14 mouse cellular contexts compared by ENCODE assay signal in genomic region chr14:120480927-120481326, GRCm38 (mm10). TPM values are rescaled to one million over a fixed set of nuclear protein-coding genes. Genes with fewer than 3 reads are reported as not detected.
A peak's percentile ranks its signal among the peaks of the same experiment; 100 is the strongest.
DNase-seq lines count a peak whose midpoint lies in the region; ATAC-seq and TF ChIP-seq lines count a peak whose summit lies in the region.
"Had no signal": no experiment of that assay in that cellular context is flagged by ENCODE, and none has a peak within 500 bp of the region (broad histone marks: within the 10 kb centered on the region; RNA-seq: fewer than 3 reads in every experiment).

No protein-coding gene starts in this region.

- WGBS in forebrain, embryonic 13.5 days: 97% methylated on average over 4 of the region's 4 CpGs
- WGBS in forebrain, embryonic 11.5 days: 93% methylated on average over 4 of the region's 4 CpGs
- WGBS in hindbrain, embryonic 14.5 days: 95% methylated on average over 4 of the region's 4 CpGs
- WGBS in hindbrain, embryonic 10.5 days: 90% methylated on average over 4 of the region's 4 CpGs
- WGBS in lung, postnatal 0 days: 92% methylated on average over 4 of the region's 4 CpGs
- whole genome bisulfite sequencing in lung, adult 2 months: 84% methylated on average over 4 of the region's 4 CpGs
- WGBS in olfactory bulb, adult 2 months: 78% methylated on average over 4 of the region's 4 CpGs

- H3K27ac ChIP-seq in forebrain, embryonic 13.5 days: no peak overlapping the region
- H3K27ac ChIP-seq in forebrain, embryonic 11.5 days (ENCODE audit: low read depth, low read length): no peak overlapping the region
- no peak overlapping the region for H3K27ac ChIP-seq in hindbrain, embryonic 14.5 days
- H3K27ac ChIP-seq in hindbrain, embryonic 10.5 days: no peak overlapping the region
- no peak overlapping the region for H3K27ac ChIP-seq in lung, postnatal 0 days (ENCODE audit: low read length)
- no peak overlapping the region for H3K27ac ChIP-seq in olfactory bulb, adult 2 months (ENCODE audit: insufficient read depth, low read depth, low read length)
- H3K27ac ChIP-seq: limb, embryonic 13.5 days had no signal

- H3K27me3 ChIP-seq in forebrain, embryonic 13.5 days: no peaks in the 10 kb centered on the region
- H3K27me3 ChIP-seq in forebrain, embryonic 11.5 days (ENCODE audit: control insufficient read depth, insufficient read depth, low read length): no peaks in the 10 kb centered on the region
- no peaks in the 10 kb centered on the region for H3K27me3 ChIP-seq in hindbrain, embryonic 14.5 days (ENCODE audit: control insufficient read depth, insufficient read depth, low read length)
- H3K27me3 ChIP-seq in hindbrain, embryonic 10.5 days (ENCODE audit: insufficient read depth, poor library complexity, severe bottlenecking): no peaks in the 10 kb centered on the region
- H3K27me3 ChIP-seq in lung, postnatal 0 days (replicated peaks; ENCODE audit: insufficient read depth, low read length): no peaks in the 10 kb centered on the region
- H3K27me3 ChIP-seq: limb, embryonic 13.5 days had no signal

- no peaks in the 10 kb centered on the region for H3K9me3 ChIP-seq in forebrain, embryonic 13.5 days (replicated peaks)
- no peaks in the 10 kb centered on the region for H3K9me3 ChIP-seq in forebrain, embryonic 11.5 days (ENCODE audit: control insufficient read depth, low read length)
- no peaks in the 10 kb centered on the region for H3K9me3 ChIP-seq in hindbrain, embryonic 14.5 days (ENCODE audit: control insufficient read depth, low read length)
- H3K9me3 ChIP-seq in hindbrain, embryonic 10.5 days: no peaks in the 10 kb centered on the region
- no peaks in the 10 kb centered on the region; the same call in 1 of the 2 replicates for H3K9me3 ChIP-seq in lung, postnatal 0 days (ENCODE audit: low read length)
- H3K9me3 ChIP-seq: G1E; limb, embryonic 13.5 days had no signal

- H3K4me2 ChIP-seq in forebrain, embryonic 13.5 days: 0 out of 2 replicates have a peak overlapping the region, but pooled peaks have one; percentile 2
- H3K4me2 ChIP-seq in forebrain, embryonic 11.5 days (ENCODE audit: low read depth, low read length, severe bottlenecking): no peak overlapping the region
- peak overlapping the region; percentile 64 for H3K4me2 ChIP-seq in hindbrain, embryonic 14.5 days (replicated peaks)
- peak overlapping the region; percentile 72 for H3K4me2 ChIP-seq in lung, postnatal 0 days (replicated peaks; ENCODE audit: low read depth, low read length)

- H3K4me3 ChIP-seq in forebrain, embryonic 13.5 days: no peak overlapping the region
- no peak overlapping the region for H3K4me3 ChIP-seq in forebrain, embryonic 11.5 days (ENCODE audit: low read depth, low read length)
- no peak overlapping the region for H3K4me3 ChIP-seq in hindbrain, embryonic 14.5 days (replicated peaks; ENCODE audit: low read length)
- H3K4me3 ChIP-seq in hindbrain, embryonic 10.5 days: no peak overlapping the region
- H3K4me3 ChIP-seq in lung, postnatal 0 days (ENCODE audit: low read depth, low read length): peak overlapping the region; percentile 83; the same call in 1 of the 2 replicates
- no peak overlapping the region for H3K4me3 ChIP-seq in lung, adult 2 months (replicated peaks; ENCODE audit: extremely low read depth, low read depth, low read length)
- H3K4me3 ChIP-seq in olfactory bulb, adult 2 months (ENCODE audit: insufficient read depth, low read depth, low read length): peak overlapping the region; percentile 9; the same call in 1 of the 2 replicates
- H3K4me3 ChIP-seq: limb, embryonic 13.5 days had no signal

- H3K36me3 ChIP-seq in forebrain, embryonic 13.5 days (ENCODE audit: poor library complexity, severe bottlenecking): no peaks in the 10 kb centered on the region
- no peaks in the 10 kb centered on the region for H3K36me3 ChIP-seq in forebrain, embryonic 11.5 days (ENCODE audit: control insufficient read depth, insufficient read depth, low read length)
- no peaks in the 10 kb centered on the region for H3K36me3 ChIP-seq in hindbrain, embryonic 14.5 days (replicated peaks; ENCODE audit: control insufficient read depth, insufficient read depth)
- H3K36me3 ChIP-seq in hindbrain, embryonic 10.5 days: peaks cover 13% of the 10 kb centered on the region
- H3K36me3 ChIP-seq in lung, postnatal 0 days (ENCODE audit: insufficient read depth, low read length): no peaks in the 10 kb centered on the region; the same call in 1 of the 2 replicates

- no peak for TF ChIP-seq CTCF in lung, postnatal 0 days (IDR thresholded peaks at IDR 0.05)
- TF ChIP-seq CTCF in lung, adult 2 months (IDR thresholded peaks at IDR 0.05; ENCODE audit: insufficient read depth, low read length): no peak
- no peak for TF ChIP-seq CTCF in olfactory bulb, adult 2 months (IDR thresholded peaks at IDR 0.05; ENCODE audit: insufficient read depth, low read depth, low read length)

- H3K9ac ChIP-seq in forebrain, embryonic 13.5 days: no peak overlapping the region
- no peak overlapping the region for H3K9ac ChIP-seq in forebrain, embryonic 11.5 days (ENCODE audit: low read length)
- no peak overlapping the region for H3K9ac ChIP-seq in hindbrain, embryonic 14.5 days
- no peak overlapping the region for H3K9ac ChIP-seq in lung, postnatal 0 days (replicated peaks; ENCODE audit: low read depth)
- H3K9ac ChIP-seq: limb, embryonic 13.5 days had no signal

- no peak for TF ChIP-seq POLR2A in lung, adult 2 months (IDR thresholded peaks at IDR 0.05; ENCODE audit: borderline replicate concordance, extremely low read depth, low read depth, low read length)
- no peak for TF ChIP-seq POLR2A in olfactory bulb, adult 2 months (IDR thresholded peaks at IDR 0.05; ENCODE audit: insufficient read depth, low read depth, low read length)

- H3K4me1 ChIP-seq in forebrain, embryonic 13.5 days: peaks cover 33% of the 10 kb centered on the region
- H3K4me1 ChIP-seq in forebrain, embryonic 11.5 days (replicated peaks; ENCODE audit: control insufficient read depth, insufficient read depth, low read length): no peaks in the 10 kb centered on the region; the same call in 1 of the 2 replicates
- H3K4me1 ChIP-seq in hindbrain, embryonic 14.5 days (replicated peaks; ENCODE audit: control insufficient read depth, insufficient read depth, low read length): peaks cover 25% of the 10 kb centered on the region
- peaks cover 31% of the 10 kb centered on the region for H3K4me1 ChIP-seq in hindbrain, embryonic 10.5 days (replicated peaks)
- H3K4me1 ChIP-seq in lung, postnatal 0 days (ENCODE audit: insufficient read depth, low read depth, low read length): peaks cover 4% of the 10 kb centered on the region; the same call in 1 of the 2 replicates
- H3K4me1 ChIP-seq in lung, adult 2 months (ENCODE audit: control insufficient read depth, insufficient read depth, low read length): peaks cover 8% of the 10 kb centered on the region
- H3K4me1 ChIP-seq in olfactory bulb, adult 2 months (ENCODE audit: control insufficient read depth, insufficient read depth, low read length): peaks cover 11% of the 10 kb centered on the region

- no peak for TF ChIP-seq EP300 in lung, postnatal 0 days (IDR thresholded peaks at IDR 0.05)

- no peak for DNase-seq in forebrain, embryonic 11.5 days (ENCODE audit: low spot score)
- no peak for DNase-seq in hindbrain, embryonic 14.5 days (ENCODE audit: low spot score)
- DNase-seq in hindbrain, embryonic 10.5 days (ENCODE audit: low spot score): no peak
- no peak for DNase-seq in lung, postnatal 0 days (ENCODE audit: low spot score)
- no peak for DNase-seq in lung, adult 2 months
- no peak for DNase-seq in cerebellum, adult 9-10 months
- DNase-seq: cerebellum, adult 9-11 months; right cerebral cortex, postnatal 4 days had no signal

- no peak for ATAC-seq in forebrain, embryonic 13.5 days
- no peak for ATAC-seq in forebrain, embryonic 11.5 days (replicated peaks; ENCODE audit: low FRiP score)
- ATAC-seq in hindbrain, embryonic 14.5 days (ENCODE audit: low FRiP score): no peak
- no peak for ATAC-seq in lung, postnatal 0 days
- ATAC-seq: activated CD4-positive, CD25-positive, alpha-beta regulatory T cell, adult 4 months; inflammation-experienced regulatory T-cells, adult 6 months had no signal

RNA-seq across cellular contexts. Expression of gene Rap2a, which starts 2.7 kb away (rescaled TPM):
- polyA plus RNA-seq in forebrain, embryonic 13.5 days (2015; fragmentation: Nextera tagmentation; extraction: Ambion mirVana): 8.6 and 9.7 TPM in 2 replicates
- 21.7 and 23.8 TPM in 2 replicates for polyA plus RNA-seq in forebrain, embryonic 11.5 days (2014; fragmentation: Nextera tagmentation; extraction: Ambion mirVana)
- 25.8 and 29.0 TPM in 2 replicates for polyA plus RNA-seq in hindbrain, embryonic 14.5 days (2014; fragmentation: Nextera tagmentation; extraction: Ambion mirVana)
- polyA plus RNA-seq in hindbrain, embryonic 10.5 days (2016; fragmentation: Nextera tagmentation; extraction: Ambion mirVana): 11.6 and 13.1 TPM in 2 replicates
- polyA plus RNA-seq in lung, postnatal 0 days (2015; fragmentation: Nextera tagmentation; extraction: Ambion mirVana): 48.4 and 62.8 TPM in 2 replicates
- 39.5 and 57.3 TPM in 2 replicates for polyA plus RNA-seq in lung, adult 2 months (2012; rRNA removed)
- polyA plus RNA-seq in olfactory bulb, adult 2 months (2012; ENCODE audit: insufficient read depth, insufficient read length, low replicate concordance, missing spikeins): not detected in 2 replicates

Comparison
In these comparisons a context has a peak if more than half of its experiments do, and no peak if none do; other contexts are left out.
1. H3K4me3 ChIP-seq: peak in lung, postnatal 0 days (single experiment) and olfactory bulb, adult 2 months (single experiment); none in forebrain, embryonic 13.5 days (single experiment), forebrain, embryonic 11.5 days (single experiment), hindbrain, embryonic 14.5 days (single experiment), hindbrain, embryonic 10.5 days (single experiment) and lung, adult 2 months (single experiment).